Mouse (Mus musculus): ENCODE measurements at regions not wholly inside any gene's neighbourhood (a gene's known extent, or its start where the extent isn't known, plus 50 kb on each side); places are given as distances from the start of the nearest gene placed in this dataset.

GRCm38 (mm10) chr3:62159031-62159430, 179.1 kb upstream of the Arhgef26 start:
- peak; percentile 60 for DNase-seq

- no peak for DNase-seq
Measured at GRCm38 (mm10) chr3:62170647-62171046, 167.5 kb upstream of the Arhgef26 start.

- DNase-seq: no peak
Measured at GRCm38 (mm10) chr3:62187807-62188509, 150.2 kb upstream of the Arhgef26 start.

- DNase-seq: no peak
Measured at GRCm38 (mm10) chr3:62192466-62192865, 145.7 kb upstream of the Arhgef26 start.

- DNase-seq: no peak
Measured at GRCm38 (mm10) chr3:62194421-62194820, 143.7 kb upstream of the Arhgef26 start.

GRCm38 (mm10) chr3:62196679-62197078, 141.5 kb upstream of the Arhgef26 start:
- no peak for DNase-seq

GRCm38 (mm10) chr3:62215806-62216205, 122.3 kb upstream of the Arhgef26 start:
- DNase-seq: peak; percentile 67

- DNase-seq: no peak
Measured at GRCm38 (mm10) chr3:62217335-62217734, 120.8 kb upstream of the Arhgef26 start.

GRCm38 (mm10) chr3:62227697-62228096, 110.4 kb upstream of the Arhgef26 start:
- no peak for DNase-seq

GRCm38 (mm10) chr3:62228156-62228555, 110.0 kb upstream of the Arhgef26 start:
- DNase-seq: no peak

GRCm38 (mm10) chr3:62241031-62241430, 97.1 kb upstream of the Arhgef26 start:
- DNase-seq: no peak

GRCm38 (mm10) chr3:62271703-62272102, 66.4 kb upstream of the Arhgef26 start:
- no peak for DNase-seq

GRCm38 (mm10) chr3:62278279-62278678, 59.9 kb upstream of the Arhgef26 start:
- DNase-seq: no peak

- DNase-seq: no peak
Measured at GRCm38 (mm10) chr3:62280960-62281359, 57.2 kb upstream of the Arhgef26 start.
